Mouse (Mus musculus) forebrain, embryonic 10.5 days (tissue): ENCODE data around the gene Ttc23. TPM values are rescaled to one million over a fixed set of nuclear protein-coding genes. Genes with fewer than 3 reads are reported as not detected.

Experiments
- DNase-seq: peaks from one replicate; pipeline ENCODE4 v3.0.0-alpha.2; 2017; ENCODE audit warnings: low spot score; ENCODE audit errors: extremely low spot score
- H3K27ac ChIP-seq: fragments of 300-500 bp; sonication (generic); 2 replicates; pipeline ENCODE4 v1.5.1; 2016; ENCODE audit warnings: mild to moderate bottlenecking
- H3K27me3 ChIP-seq: fragments of 300-500 bp; sonication (generic); 2 replicates; pipeline ENCODE4 v1.6.1; 2016; ENCODE audit warnings: mild to moderate bottlenecking; ENCODE audit not compliant: poor library complexity, severe bottlenecking
- H3K36me3 ChIP-seq: fragments of 300-500 bp; sonication (generic); replicated peaks from 2 replicates; pipeline ENCODE4 v1.6.1; 2016; ENCODE audit warnings: mild to moderate bottlenecking, moderate library complexity
- H3K4me1 ChIP-seq: fragments of 300-500 bp; sonication (generic); 2 replicates; pipeline ENCODE4 v1.6.1; 2016
- H3K4me3 ChIP-seq: fragments of 300-500 bp; sonication (generic); 2 replicates; pipeline ENCODE4 v1.5.1; 2016; ENCODE audit warnings: mild to moderate bottlenecking, moderate library complexity
- H3K9me3 ChIP-seq: fragments of 300-500 bp; sonication (generic); 2 replicates; pipeline ENCODE4 v1.6.1; 2016; ENCODE audit warnings: mild to moderate bottlenecking, moderate library complexity
- WGBS: fragments of 180-500 bp; shearing (Covaris S2); methylation state at CpG from one replicate; pipeline ENCODE4 v1.1.7; 2016; 5-methylcytosine and 5-hydroxymethylcytosine counted together
- polyA plus RNA-seq: library from polyadenylated mRNA; unstranded; fragments of >200 nt; fragmentation: Nextera tagmentation; extraction: Ambion mirVana; gene quantifications from 2 replicates; pipeline ENCODE4 v1.2.1, GENCODE M21; 2016

Gene Ttc23
- polyA plus RNA-seq, 1 experiment from 2014 or later: 33.9 TPM

DNA sequence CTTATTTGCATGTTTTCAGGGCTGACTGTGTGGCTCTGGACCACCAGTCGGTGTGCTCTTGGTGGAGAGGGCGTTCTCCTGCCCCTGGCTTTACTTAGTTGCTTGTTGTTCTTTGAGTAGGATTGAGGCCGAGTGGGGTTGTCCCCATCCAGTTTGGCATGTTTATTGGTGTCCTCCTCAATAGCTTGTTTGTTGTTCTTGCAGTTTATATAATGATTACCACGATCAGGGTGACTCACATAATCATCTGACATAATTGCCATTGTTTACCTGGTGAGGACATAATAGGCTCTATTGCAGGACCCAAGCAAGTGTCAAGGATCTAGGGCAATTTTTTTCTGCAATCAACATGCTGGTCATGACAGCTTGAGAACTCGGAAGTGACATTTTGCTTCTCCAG, 5.0 kb downstream of the Ttc23 start:
- H3K4me1 ChIP-seq: peaks cover 49% of the 10 kb centered on the region
- H3K27me3 ChIP-seq: no peaks in the 10 kb centered on the region
- no peak for DNase-seq
- no peak overlapping the region for H3K4me3 ChIP-seq
- H3K27ac ChIP-seq: no peak overlapping the region
- WGBS: 86% methylated on average over 5 of the region's 5 CpGs
- H3K9me3 ChIP-seq: no peaks in the 10 kb centered on the region
- H3K36me3 ChIP-seq: peaks cover 9% of the 10 kb centered on the region; the same call in 1 of the 2 replicates

DNA sequence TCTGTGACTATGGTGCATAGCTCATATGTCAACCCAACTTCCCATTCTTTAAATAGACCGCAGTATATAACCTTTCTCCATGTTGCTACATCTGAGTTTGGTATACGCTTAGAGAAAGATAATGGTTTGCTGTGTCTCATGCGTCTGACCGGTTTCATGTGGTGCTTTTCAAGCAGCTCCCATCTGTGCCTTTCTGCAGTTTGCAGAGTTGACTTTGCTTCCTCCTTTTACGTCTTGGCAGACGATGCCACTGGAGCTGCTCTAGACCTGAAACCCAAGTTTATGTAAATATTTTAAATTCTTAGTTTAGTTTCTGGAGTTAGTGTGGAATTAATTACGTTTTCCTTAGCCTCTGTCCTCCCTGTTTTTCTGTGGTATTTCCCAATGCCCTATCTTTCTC, 7.5 kb downstream of the Ttc23 start:
- Histone ChIP-seq H3K36me3 (peaks cover 16% of the 10 kb centered on the region; the same call in 1 of the 2 replicates), H3K27me3 (no peaks in the 10 kb centered on the region), H3K4me3 (no peak overlapping the region), H3K27ac (0 out of 2 replicates have a peak overlapping the region, but pooled peaks have one; percentile 82), H3K9me3 (no peaks in the 10 kb centered on the region; the same call in 1 of the 2 replicates), H3K4me1 (peaks cover 32% of the 10 kb centered on the region)
- no peak for DNase-seq
- WGBS: 89% methylated on average over 7 of the region's 7 CpGs

DNA sequence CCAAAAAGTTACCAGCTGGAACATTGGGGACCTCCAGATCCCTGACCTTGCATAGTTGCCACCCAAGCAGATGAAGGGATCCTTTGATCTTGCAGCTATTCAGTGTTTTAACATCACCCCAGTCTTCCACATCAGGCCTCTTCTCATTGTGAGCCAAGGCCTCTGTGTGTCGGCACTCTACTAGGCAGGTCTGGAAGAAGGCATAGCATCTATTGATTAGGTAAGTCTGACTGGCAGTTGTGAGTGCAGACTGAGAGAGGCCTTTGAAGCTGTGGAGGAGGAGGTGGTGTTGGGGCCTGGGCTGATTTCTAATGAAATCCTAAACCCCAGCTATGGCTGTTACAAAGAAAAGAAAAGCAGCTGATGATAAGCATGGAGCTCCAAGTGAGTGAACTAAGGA, 8.0 kb downstream of the Ttc23 start:
- peaks cover 27% of the 10 kb centered on the region for H3K4me1 ChIP-seq
- peak overlapping the region; percentile 82 for H3K27ac ChIP-seq
- H3K36me3 ChIP-seq: peaks cover 16% of the 10 kb centered on the region; the same call in 1 of the 2 replicates
- no peaks in the 10 kb centered on the region for H3K27me3 ChIP-seq
- no peaks in the 10 kb centered on the region; the same call in 1 of the 2 replicates for H3K9me3 ChIP-seq
- peak; percentile 45 for DNase-seq
- peak overlapping the region; percentile 38 for H3K4me3 ChIP-seq
- 22% methylated on average over 1 of the region's 1 CpGs for WGBS

GRCm38 (mm10) chr7:67658110-67658509, 10.9 kb downstream of the Ttc23 start:
- peaks cover 26% of the 10 kb centered on the region for H3K36me3 ChIP-seq
- H3K9me3 ChIP-seq: no peaks in the 10 kb centered on the region; the same call in 1 of the 2 replicates
- H3K4me3 ChIP-seq: no peak overlapping the region
- no peak overlapping the region for H3K27ac ChIP-seq
- no peak for DNase-seq
- H3K27me3 ChIP-seq: no peaks in the 10 kb centered on the region
- H3K4me1 ChIP-seq: peaks cover 16% of the 10 kb centered on the region
- WGBS: 83% methylated on average over 4 of the region's 4 CpGs

DNA sequence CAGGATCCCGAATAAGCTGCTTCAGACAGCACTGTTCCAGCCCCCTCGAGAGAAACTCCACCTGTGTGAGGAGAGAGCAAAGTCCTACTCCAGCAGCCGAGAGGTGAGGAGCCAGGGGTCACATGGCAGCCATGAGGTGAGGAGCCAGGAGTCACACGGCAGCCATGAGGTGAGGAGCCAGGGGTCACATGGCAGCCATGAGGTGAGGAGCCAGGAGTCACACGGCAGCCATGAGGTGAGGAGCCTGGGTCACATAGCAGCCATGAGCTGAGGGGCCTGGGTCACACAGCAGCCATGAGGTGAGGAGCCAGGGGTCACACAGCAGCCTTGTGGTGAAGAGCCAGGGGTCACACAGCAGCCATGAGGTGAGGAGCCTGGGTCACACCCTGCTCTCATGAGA, 15.2 kb downstream of the Ttc23 start:
- H3K27me3 ChIP-seq: no peaks in the 10 kb centered on the region
- H3K9me3 ChIP-seq: no peaks in the 10 kb centered on the region; the same call in 1 of the 2 replicates
- WGBS: 86% methylated on average over 5 of the region's 5 CpGs
- no peak overlapping the region for H3K4me3 ChIP-seq
- DNase-seq: no peak
- H3K27ac ChIP-seq: no peak overlapping the region
- peaks cover 10% of the 10 kb centered on the region for H3K4me1 ChIP-seq
- H3K36me3 ChIP-seq: peaks cover 59% of the 10 kb centered on the region

DNA sequence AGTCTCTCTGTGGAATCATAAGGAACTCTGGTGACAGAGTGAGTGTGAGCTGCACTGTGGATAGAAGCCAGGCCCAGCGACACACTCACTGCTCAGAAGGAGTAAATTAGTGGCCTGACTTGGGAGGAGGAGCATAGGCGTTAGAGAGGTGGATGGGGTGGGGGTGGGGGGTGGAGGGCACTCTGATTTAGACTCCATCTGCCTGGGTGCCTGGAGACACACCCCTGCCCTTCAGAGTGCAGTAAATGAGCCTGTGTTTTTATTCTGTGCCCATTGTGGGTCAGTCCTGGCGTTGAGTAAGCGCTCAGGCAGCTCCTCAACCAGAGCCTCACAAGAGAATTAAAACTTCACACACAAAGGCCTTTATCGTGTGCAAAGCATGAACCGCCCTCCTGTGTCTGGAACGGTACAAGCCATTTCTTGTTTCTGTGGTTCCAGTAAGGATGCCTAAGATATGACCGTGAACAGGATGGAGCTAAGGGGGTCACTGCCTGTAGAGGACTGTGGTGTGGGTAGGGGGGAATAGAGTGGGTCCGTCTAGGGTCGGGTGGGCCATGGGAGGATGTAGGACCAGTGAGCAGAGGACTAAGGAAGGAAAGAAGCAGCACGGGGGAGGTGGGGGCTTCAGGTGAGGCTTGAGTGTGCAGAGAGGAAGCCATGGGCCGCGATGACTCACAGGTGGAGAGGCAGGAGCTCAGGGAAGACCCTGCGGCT, 16.9 kb downstream of the Ttc23 start:
- H3K27me3 ChIP-seq: no peaks in the 10 kb centered on the region
- H3K4me1 ChIP-seq: peaks cover 10% of the 10 kb centered on the region
- 85% methylated on average over 14 of the region's 14 CpGs for WGBS
- H3K27ac ChIP-seq: peak overlapping the region; percentile 36; the same call in 1 of the 2 replicates
- H3K4me3 ChIP-seq: no peak overlapping the region
- H3K36me3 ChIP-seq: peaks cover 69% of the 10 kb centered on the region
- DNase-seq: no peak
- H3K9me3 ChIP-seq: no peaks in the 10 kb centered on the region

GRCm38 (mm10) chr7:67670965-67671364, 23.8 kb downstream of the Ttc23 start:
- DNase-seq: no peak
- Histone ChIP-seq H3K9me3 (peaks cover 4% of the 10 kb centered on the region; the same call in 1 of the 2 replicates), H3K36me3 (peaks cover 81% of the 10 kb centered on the region), H3K4me1 (no peaks in the 10 kb centered on the region), H3K27me3 (no peaks in the 10 kb centered on the region), H3K4me3 (no peak overlapping the region), H3K27ac (no peak overlapping the region)
- 91% methylated on average over 1 of the region's 1 CpGs for WGBS

GRCm38 (mm10) chr7:67672650-67673049, 25.4 kb downstream of the Ttc23 start:
- Histone ChIP-seq H3K36me3 (peaks cover 69% of the 10 kb centered on the region), H3K4me3 (no peak overlapping the region), H3K4me1 (no peaks in the 10 kb centered on the region), H3K27me3 (no peaks in the 10 kb centered on the region), H3K27ac (no peak overlapping the region), H3K9me3 (peaks cover 4% of the 10 kb centered on the region; the same call in 1 of the 2 replicates)
- peak; percentile 84 for DNase-seq
- 16% methylated on average over 10 of the region's 10 CpGs for WGBS

- Histone ChIP-seq H3K4me3 (no peak overlapping the region), H3K9me3 (peaks cover 4% of the 10 kb centered on the region; the same call in 1 of the 2 replicates), H3K27ac (no peak overlapping the region), H3K4me1 (no peaks in the 10 kb centered on the region), H3K36me3 (peaks cover 68% of the 10 kb centered on the region), H3K27me3 (no peaks in the 10 kb centered on the region)
- DNase-seq: no peak
- 94% methylated on average over 5 of the region's 5 CpGs for WGBS
These were observed 26.4 kb downstream of the Ttc23 start for GRCm38 (mm10) chr7:67673656-67674055.

DNA sequence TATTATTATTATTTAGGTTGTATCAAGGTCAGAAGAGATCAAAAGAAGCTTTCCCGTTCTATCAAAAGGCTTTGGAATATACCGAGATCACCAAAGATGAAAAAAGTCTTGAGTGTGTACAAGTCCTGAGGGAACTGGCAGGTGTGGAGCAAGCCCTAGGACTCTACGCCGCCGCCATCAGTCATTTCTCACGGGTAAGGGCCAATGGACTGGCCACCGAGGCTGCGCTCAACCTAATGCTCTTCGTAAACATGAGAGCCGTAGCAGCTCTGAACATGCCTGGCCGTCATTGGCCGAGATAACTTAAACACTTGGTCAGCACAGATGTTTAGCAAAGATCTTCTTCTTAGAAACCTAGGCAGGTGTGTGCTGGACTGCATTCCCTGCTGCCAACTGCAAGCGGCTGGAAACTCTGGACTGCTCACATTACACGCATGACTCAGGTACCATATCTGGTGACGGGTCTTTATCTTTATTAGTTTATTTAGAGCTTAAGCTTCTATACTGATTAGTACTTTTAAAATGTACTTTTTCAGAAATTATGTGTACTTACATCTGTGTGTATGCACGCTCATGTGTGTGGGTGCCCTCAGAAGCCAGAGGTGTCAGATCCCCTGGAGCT, 31.8 kb downstream of the Ttc23 start:
- Histone ChIP-seq H3K4me1 (no peaks in the 10 kb centered on the region), H3K27ac (no peak overlapping the region), H3K4me3 (no peak overlapping the region), H3K27me3 (no peaks in the 10 kb centered on the region), H3K9me3 (no peaks in the 10 kb centered on the region), H3K36me3 (peaks cover 69% of the 10 kb centered on the region)
- no peak for DNase-seq
- WGBS: 94% methylated on average over 16 of the region's 16 CpGs

DNA sequence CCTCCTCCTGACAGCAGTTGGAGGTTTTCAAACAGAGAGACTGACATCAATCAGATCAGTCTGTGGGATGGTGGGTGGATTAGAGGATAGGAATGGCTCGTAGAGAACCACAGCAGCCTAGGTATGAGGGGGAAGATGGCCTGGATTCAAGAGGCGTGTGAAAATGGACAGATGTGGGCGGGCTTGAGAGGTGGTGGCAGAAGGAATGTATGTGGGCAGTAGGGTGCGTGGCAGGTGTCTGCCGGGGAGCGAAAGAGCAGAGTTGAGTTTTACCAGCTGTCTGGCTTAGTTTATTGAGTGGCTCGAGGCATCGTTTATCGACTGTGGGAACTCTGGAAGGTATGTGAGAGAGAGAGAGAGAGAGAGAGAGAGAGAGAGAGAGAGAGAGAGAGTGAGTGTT, 33.9 kb downstream of the Ttc23 start:
- no peaks in the 10 kb centered on the region for H3K27me3 ChIP-seq
- H3K36me3 ChIP-seq: peaks cover 79% of the 10 kb centered on the region
- H3K4me1 ChIP-seq: no peaks in the 10 kb centered on the region
- H3K9me3 ChIP-seq: no peaks in the 10 kb centered on the region; the same call in 1 of the 2 replicates
- no peak overlapping the region for H3K4me3 ChIP-seq
- 94% methylated on average over 9 of the region's 9 CpGs for WGBS
- DNase-seq: no peak
- no peak overlapping the region for H3K27ac ChIP-seq

- WGBS: 92% methylated on average over 16 of the region's 16 CpGs
These were observed 35.8 kb downstream of the Ttc23 start for GRCm38 (mm10) chr7:67683006-67683405.

DNA sequence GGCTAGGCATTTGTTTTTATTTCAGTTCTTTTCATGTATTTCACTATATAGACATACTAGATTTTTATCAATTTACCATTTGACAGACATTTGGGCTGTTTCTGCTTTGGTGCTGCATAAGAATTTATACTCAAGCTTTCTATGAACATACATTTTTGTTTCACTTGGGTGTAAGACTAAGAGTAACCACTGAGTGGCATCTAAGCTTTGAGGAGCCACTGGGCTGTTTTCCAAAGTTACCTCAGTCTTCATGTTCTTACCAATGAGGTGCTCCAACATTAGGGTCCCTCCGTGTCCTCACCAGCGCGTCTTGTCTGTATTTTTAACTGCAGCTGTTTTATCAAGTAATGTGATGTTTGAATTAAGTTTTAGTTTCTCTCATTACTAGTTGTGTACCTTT, 39.3 kb downstream of the Ttc23 start:
- Histone ChIP-seq H3K27me3 (no peaks in the 10 kb centered on the region), H3K27ac (no peak overlapping the region), H3K4me3 (no peak overlapping the region), H3K9me3 (no peaks in the 10 kb centered on the region; the same call in 1 of the 2 replicates), H3K4me1 (no peaks in the 10 kb centered on the region), H3K36me3 (peaks cover 46% of the 10 kb centered on the region)
- DNase-seq: no peak
- over 99% methylated on average over 3 of the region's 3 CpGs for WGBS

More at GRCm38 (mm10) chr7:67683006-67683405, 35.8 kb downstream of the Ttc23 start:
- Histone ChIP-seq H3K4me3 (no peak overlapping the region), H3K4me1 (no peaks in the 10 kb centered on the region), H3K27me3 (no peaks in the 10 kb centered on the region), H3K9me3 (no peaks in the 10 kb centered on the region; the same call in 1 of the 2 replicates), H3K36me3 (peaks cover 71% of the 10 kb centered on the region), H3K27ac (no peak overlapping the region)
- no peak for DNase-seq
